Comparison of ENCODE assay signal across 25 mouse cellular contexts in the genomic region with DNA sequence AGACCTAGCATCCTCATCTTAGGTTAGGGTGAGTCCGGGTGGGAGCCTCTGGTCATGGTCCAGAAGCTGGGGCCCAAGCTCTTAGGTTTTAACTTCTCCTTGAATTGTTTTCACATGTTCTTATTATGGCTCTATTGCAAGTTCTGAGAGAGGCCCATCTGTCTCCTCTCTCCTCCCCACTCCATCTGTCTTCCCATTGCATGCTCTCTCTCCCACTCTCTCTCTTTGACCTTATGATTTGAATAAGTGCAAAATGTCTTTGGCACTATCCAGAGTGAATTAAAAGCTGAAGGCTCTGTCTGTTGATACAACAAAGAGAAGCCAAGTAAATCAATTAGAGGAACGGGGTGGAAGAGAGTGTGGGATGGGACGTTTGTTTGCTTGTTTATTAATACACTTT.
DNase-seq lines count a peak whose midpoint lies in the region; ATAC-seq and TF ChIP-seq lines count a peak whose summit lies in the region.
"Had no signal": no experiment of that assay in that cellular context is flagged by ENCODE, and none has a peak within 500 bp of the region (broad histone marks: within the 10 kb centered on the region; RNA-seq: fewer than 3 reads in every experiment).

No protein-coding gene starts in this region.

- H3K27ac ChIP-seq in forebrain, embryonic 14.5 days (ENCODE audit: low read depth, low read length) = no peak overlapping the region
- no peak overlapping the region for H3K27ac ChIP-seq in forebrain, embryonic 11.5 days (ENCODE audit: low read depth, low read length)
- H3K27ac ChIP-seq in left cerebral cortex, adult 2 months = no peak overlapping the region
- H3K27ac ChIP-seq: forebrain, embryonic 10.5 days; hindbrain, embryonic 10.5 days; intestine, embryonic 15.5 days; midbrain, embryonic 12.5 days had no signal

- peak; percentile 40 for DNase-seq in forebrain, embryonic 14.5 days (ENCODE audit: low spot score)
- no peak for DNase-seq in forebrain, embryonic 11.5 days (ENCODE audit: low spot score)
- peak; percentile 9 to 10 for DNase-seq in left cerebral cortex, postnatal 14 days (ENCODE audit: low spot score in 2 of 2)
- DNase-seq in left cerebral cortex, adult 2 months (ENCODE audit: extremely low spot score in 1 of 2, low spot score in 2 of 2) = no peak
- DNase-seq in layer of hippocampus, adult 8-10 months (ENCODE audit: low spot score in 2 of 2) = peak; percentile 51 to 53
- DNase-seq in lung, postnatal 14 days = peak; percentile 16
- no peak for DNase-seq in ovary, postnatal 14 days (ENCODE audit: low spot score)
- no peak for DNase-seq in T-cell, adult 2 months (ENCODE audit: low spot score)
- DNase-seq: adrenal gland, postnatal 25 days; cerebellum, adult 11 months; cerebellum, adult 9-11 months; gastrocnemius, postnatal 25 days; heart, adult 18-20 months; heart, postnatal 10 days; kidney, adult 9 months; kidney, postnatal 25 days; liver, postnatal 0 days; right cerebral cortex, postnatal 14 days; thymus, postnatal 25 days had no signal

- no peaks in the 10 kb centered on the region for H3K36me3 ChIP-seq in forebrain, embryonic 14.5 days (ENCODE audit: control insufficient read depth, insufficient read depth, low read length)
- no peaks in the 10 kb centered on the region for H3K36me3 ChIP-seq in forebrain, embryonic 11.5 days (ENCODE audit: control insufficient read depth, insufficient read depth, low read length)
- H3K36me3 ChIP-seq: forebrain, embryonic 10.5 days; heart, embryonic 12.5 days; hindbrain, embryonic 10.5 days; intestine, embryonic 15.5 days; midbrain, embryonic 12.5 days had no signal

- TF ChIP-seq CTCF in left cerebral cortex, adult 2 months (IDR thresholded peaks at IDR 0.05) = no peak

- intact Hi-C loops in left cerebral cortex, postnatal 14 days (cut with DNase I) = no loop called here
- intact Hi-C loops in left cerebral cortex, adult 2 months (cut with DNase I) = no loop called here

- no peak for ATAC-seq in forebrain, embryonic 14.5 days
- ATAC-seq in forebrain, embryonic 11.5 days (replicated peaks; ENCODE audit: low FRiP score) = no peak
- ATAC-seq: hindbrain, embryonic 16.5 days; intestine, embryonic 15.5 days; liver, postnatal 0 days had no signal

- no peaks in the 10 kb centered on the region for H3K9me3 ChIP-seq in forebrain, embryonic 14.5 days (replicated peaks; ENCODE audit: control insufficient read depth, low read length)
- H3K9me3 ChIP-seq in forebrain, embryonic 11.5 days (ENCODE audit: control insufficient read depth, low read length) = no peaks in the 10 kb centered on the region
- H3K9me3 ChIP-seq: forebrain, embryonic 10.5 days; heart, embryonic 12.5 days; hindbrain, embryonic 10.5 days; intestine, embryonic 15.5 days; midbrain, embryonic 12.5 days had no signal

- no peak overlapping the region for H3K4me3 ChIP-seq in forebrain, embryonic 14.5 days (ENCODE audit: low read depth, low read length)
- H3K4me3 ChIP-seq in forebrain, embryonic 11.5 days (ENCODE audit: low read depth, low read length) = no peak overlapping the region
- H3K4me3 ChIP-seq in left cerebral cortex, adult 2 months = no peak overlapping the region
- H3K4me3 ChIP-seq: forebrain, embryonic 10.5 days; heart, embryonic 12.5 days; hindbrain, embryonic 10.5 days; intestine, embryonic 15.5 days; midbrain, embryonic 12.5 days had no signal

- H3K27me3 ChIP-seq in forebrain, embryonic 14.5 days (replicated peaks; ENCODE audit: control insufficient read depth, insufficient read depth, low read length) = no peaks in the 10 kb centered on the region
- no peaks in the 10 kb centered on the region for H3K27me3 ChIP-seq in forebrain, embryonic 11.5 days (ENCODE audit: control insufficient read depth, insufficient read depth, low read length)
- H3K27me3 ChIP-seq: heart, embryonic 12.5 days; intestine, embryonic 15.5 days; midbrain, embryonic 12.5 days had no signal

- no peak overlapping the region for H3K9ac ChIP-seq in forebrain, embryonic 14.5 days (ENCODE audit: low read length)
- H3K9ac ChIP-seq in forebrain, embryonic 11.5 days (ENCODE audit: low read length) = no peak overlapping the region
- H3K9ac ChIP-seq: heart, embryonic 12.5 days; intestine, embryonic 15.5 days; liver, postnatal 0 days; midbrain, embryonic 12.5 days had no signal

- H3K4me2 ChIP-seq in forebrain, embryonic 14.5 days (ENCODE audit: low read length) = no peak overlapping the region
- H3K4me2 ChIP-seq in forebrain, embryonic 11.5 days (ENCODE audit: low read depth, low read length, severe bottlenecking) = no peak overlapping the region
- H3K4me2 ChIP-seq: heart, embryonic 12.5 days; intestine, embryonic 15.5 days; midbrain, embryonic 12.5 days had no signal

- no peaks in the 10 kb centered on the region for H3K4me1 ChIP-seq in forebrain, embryonic 14.5 days (ENCODE audit: control insufficient read depth, insufficient read depth, low read length)
- H3K4me1 ChIP-seq in forebrain, embryonic 11.5 days (replicated peaks; ENCODE audit: control insufficient read depth, insufficient read depth, low read length) = no peaks in the 10 kb centered on the region
- H3K4me1 ChIP-seq: forebrain, embryonic 10.5 days; heart, embryonic 12.5 days; hindbrain, embryonic 10.5 days; intestine, embryonic 15.5 days; midbrain, embryonic 12.5 days had no signal

- 68% methylated on average over 3 of the region's 3 CpGs for WGBS in forebrain, embryonic 14.5 days
- WGBS in forebrain, embryonic 11.5 days = 89% methylated on average over 3 of the region's 3 CpGs

Comparison
In these comparisons a context has a peak if more than half of its experiments do, and no peak if none do; other contexts are left out.
1. DNase-seq: peak in forebrain, embryonic 14.5 days (single experiment), left cerebral cortex, postnatal 14 days (2 of 2), layer of hippocampus, adult 8-10 months (2 of 2) and lung, postnatal 14 days (single experiment); none in forebrain, embryonic 11.5 days (single experiment), left cerebral cortex, adult 2 months (0 of 2), ovary, postnatal 14 days (single experiment) and T-cell, adult 2 months (single experiment).